Mouse (Mus musculus) hindbrain, embryonic 14.5 days (tissue): Measurements from ENCODE around the gene Gpank1. TPM values are rescaled to one million over a fixed set of nuclear protein-coding genes. Genes with fewer than 3 reads are reported as not detected.
A peak's percentile ranks its signal among the peaks of the same experiment; 100 is the strongest.

Source experiments
- ATAC-seq: fragments of 200-750 bp; cut with Nextera tagmentation; 2 replicates; pipeline ENCODE4 v1.8.0; 2017; ENCODE audit warnings: moderate number of reproducible peaks, mild to moderate bottlenecking, moderate TSS enrichment, moderate library complexity; ENCODE audit not compliant: low FRiP score
- DNase-seq: peaks from one replicate; pipeline ENCODE4 v3.0.0-alpha.2; 2015; ENCODE audit warnings: low spot score
- H3K27ac ChIP-seq: fragments of 300-500 bp; sonication (generic); 2 replicates; pipeline ENCODE4 v1.5.1; 2014; ENCODE audit warnings: mild to moderate bottlenecking, moderate library complexity
- H3K27me3 ChIP-seq: fragments of 300-500 bp; sonication (generic); 2 replicates; pipeline ENCODE4 v1.6.1; 2014; ENCODE audit warnings: mild to moderate bottlenecking, low read length, mixed read lengths; ENCODE audit not compliant: control insufficient read depth, insufficient read depth
- H3K36me3 ChIP-seq: fragments of 300-500 bp; sonication (generic); replicated peaks from 2 replicates; pipeline ENCODE4 v1.6.1; 2014; ENCODE audit not compliant: control insufficient read depth, insufficient read depth
- H3K4me1 ChIP-seq: fragments of 300-500 bp; sonication (generic); replicated peaks from 2 replicates; pipeline ENCODE4 v1.6.1; 2014; ENCODE audit warnings: antibody characterized with exemption, low read length, mixed read lengths; ENCODE audit not compliant: control insufficient read depth, insufficient read depth
- H3K4me2 ChIP-seq: fragments of 300-500 bp; sonication (generic); replicated peaks from 2 replicates; pipeline ENCODE4 v1.6.1; 2014; ENCODE audit warnings: mild to moderate bottlenecking, moderate library complexity
- H3K4me3 ChIP-seq: fragments of 300-500 bp; sonication (generic); replicated peaks from 2 replicates; pipeline ENCODE4 v1.5.1; 2014; ENCODE audit warnings: mild to moderate bottlenecking, low read length
- H3K9ac ChIP-seq: fragments of 300-500 bp; sonication (generic); 2 replicates; pipeline ENCODE4 v1.6.1; 2014
- H3K9me3 ChIP-seq: fragments of 300-500 bp; sonication (generic); 2 replicates; pipeline ENCODE4 v1.6.1; 2016; ENCODE audit warnings: low read length; ENCODE audit not compliant: control insufficient read depth
- WGBS: fragments of 180-500 bp; shearing (Covaris S2); extraction: QIAGEN DNeasy Blood & Tissue Kit; methylation state at CpG from one replicate; pipeline ENCODE4 v1.1.7; 2014; 5-methylcytosine and 5-hydroxymethylcytosine counted together
- polyA plus RNA-seq: library from polyadenylated mRNA; unstranded; fragments of >200 nt; fragmentation: Nextera tagmentation; extraction: Ambion mirVana; gene quantifications from 2 replicates; pipeline ENCODE4 v1.2.1, GENCODE M21; 2014

The Gpank1 gene
- polyA plus RNA-seq = 21.9 and 22.0 TPM in 2 replicates

DNA sequence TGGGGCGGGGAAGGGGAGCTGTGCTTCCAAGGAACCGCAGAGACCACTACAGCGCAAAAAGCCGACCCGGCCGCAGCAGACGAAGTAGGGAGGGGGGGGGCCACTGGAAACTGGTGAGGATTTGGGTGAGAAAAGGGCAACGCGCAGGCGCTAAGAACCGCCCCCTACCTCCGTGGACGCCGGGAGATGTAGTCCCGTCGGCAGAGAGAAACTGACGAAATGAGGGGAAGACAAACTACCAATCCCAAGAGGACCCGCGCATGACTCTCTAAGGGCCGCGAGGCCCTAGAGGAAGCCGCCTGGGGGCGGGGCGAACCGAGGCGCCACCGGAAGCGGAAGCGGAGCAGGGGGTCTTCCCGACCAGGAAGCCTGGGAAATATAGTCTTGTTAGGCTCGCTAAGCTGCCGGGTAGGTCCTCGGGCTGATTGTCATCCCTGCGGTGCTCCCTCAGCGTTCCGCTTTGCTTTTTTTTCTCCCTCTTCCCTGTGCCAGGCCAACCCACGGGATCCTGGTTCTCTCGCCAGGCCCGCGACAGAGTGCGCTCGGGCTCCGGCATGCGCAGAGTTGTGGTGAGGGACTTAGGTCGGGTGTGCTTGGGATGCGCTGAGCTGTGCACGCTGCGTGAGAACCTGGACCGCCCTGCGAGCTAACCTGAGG lies at the start of gene Gpank1:
TSS of gene Gpank1 (plus strand) at position 313 of the 657 bp plus-strand sequence.
- Histone ChIP-seq H3K4me2 (peak within 1 kb of the TSS; percentile 97), H3K27me3 (no peaks in the 10 kb centered on the region), H3K9ac (peak within 1 kb of the TSS; percentile 94), H3K4me3 (peak within 1 kb of the TSS; percentile 94), H3K4me1 (peaks cover 16% of the 10 kb centered on the region), H3K27ac (peak within 1 kb of the TSS; percentile 84), H3K36me3 (peaks cover 53% of the 10 kb centered on the region), H3K9me3 (no peaks in the 10 kb centered on the region)
- WGBS = under 1% methylated on average over 50 of the region's 50 CpGs
- ATAC-seq (peak; percentile 96), DNase-seq (peak; percentile 99)

DNA sequence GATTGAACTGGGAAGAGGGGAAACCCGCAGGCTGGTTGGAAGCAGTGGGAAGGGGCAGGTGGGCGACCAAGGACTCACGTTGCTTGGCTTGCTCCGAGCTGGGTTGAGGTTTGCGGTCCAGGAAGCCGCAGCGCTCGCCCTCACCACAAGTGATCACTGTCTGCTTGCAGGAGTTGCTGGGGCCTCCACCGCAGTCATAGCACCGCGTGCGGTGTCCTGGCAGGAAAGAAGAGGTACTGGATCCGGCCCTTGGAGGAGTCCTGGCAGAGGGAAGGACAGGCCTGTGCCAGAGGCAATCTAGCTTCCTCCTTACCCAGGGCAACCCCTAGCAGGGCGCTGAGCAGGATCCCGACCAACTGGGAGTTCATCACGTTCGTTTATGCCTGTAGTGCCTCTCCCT lies 47.2 kb upstream of the Gpank1 start:
- no peak for DNase-seq
- no peaks in the 10 kb centered on the region for H3K27me3 ChIP-seq
- H3K4me3 ChIP-seq = no peak overlapping the region
- no peak overlapping the region for H3K9ac ChIP-seq
- no peaks in the 10 kb centered on the region for H3K9me3 ChIP-seq
- no peak overlapping the region for H3K27ac ChIP-seq
- no peak overlapping the region for H3K4me2 ChIP-seq
- 57% methylated on average over 17 of the region's 17 CpGs for WGBS
- H3K36me3 ChIP-seq = no peaks in the 10 kb centered on the region
- no peak for ATAC-seq
- 0 out of 2 replicates have a peak, but pooled peaks cover 5% of the 10 kb centered on the region for H3K4me1 ChIP-seq

DNA sequence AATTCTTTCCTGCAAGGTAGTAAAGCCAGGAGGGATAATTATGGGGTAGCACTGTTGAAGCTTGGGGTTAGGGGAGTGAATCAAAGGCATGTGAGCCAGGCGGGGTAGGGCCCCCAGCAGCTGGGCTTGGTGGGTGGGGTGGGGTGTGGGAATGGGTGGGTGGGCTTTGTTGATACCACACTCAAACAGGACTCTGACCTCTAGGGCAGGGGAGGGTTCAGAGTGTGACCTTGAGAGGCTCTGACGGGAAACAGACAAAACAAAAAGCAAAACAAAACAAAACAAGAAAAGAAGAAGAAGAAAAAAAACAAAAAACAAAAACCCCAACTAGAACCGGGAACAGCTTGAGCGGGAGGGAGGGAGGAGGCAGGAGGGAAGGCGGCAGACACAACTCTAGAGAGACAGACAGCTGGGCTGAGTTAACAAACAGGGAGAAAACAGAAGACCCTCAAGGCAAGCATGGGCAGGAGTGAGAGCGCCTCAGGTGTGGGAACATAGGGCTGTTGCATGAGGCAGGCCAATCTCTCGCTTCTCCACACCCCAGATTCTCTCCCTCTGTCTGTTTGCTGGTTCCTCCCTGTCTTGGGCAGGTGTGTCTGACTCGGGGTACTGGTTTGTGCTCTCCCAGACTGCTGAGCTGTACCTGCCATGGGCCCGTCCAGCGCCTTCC lies 44.6 kb upstream of the Gpank1 start, which contains the start of gene Ly6g6e:
TSS of gene Ly6g6e (plus strand) at position 396 of the 670 bp plus-strand sequence.
- Histone ChIP-seq H3K27ac (no peak within 1 kb of the TSS), H3K9ac (no peak within 1 kb of the TSS; the same call in 1 of the 2 replicates), H3K36me3 (no peaks in the 10 kb centered on the region), H3K9me3 (no peaks in the 10 kb centered on the region), H3K4me2 (peak within 1 kb of the TSS; percentile 38), H3K27me3 (no peaks in the 10 kb centered on the region), H3K4me3 (peak within 1 kb of the TSS; percentile 6; the same call in 1 of the 2 replicates), H3K4me1 (0 out of 2 replicates have a peak, but pooled peaks cover 5% of the 10 kb centered on the region)
- no peak for DNase-seq
- no peak for ATAC-seq
- whole genome bisulfite sequencing = 42% methylated on average over 10 of the region's 10 CpGs

DNA sequence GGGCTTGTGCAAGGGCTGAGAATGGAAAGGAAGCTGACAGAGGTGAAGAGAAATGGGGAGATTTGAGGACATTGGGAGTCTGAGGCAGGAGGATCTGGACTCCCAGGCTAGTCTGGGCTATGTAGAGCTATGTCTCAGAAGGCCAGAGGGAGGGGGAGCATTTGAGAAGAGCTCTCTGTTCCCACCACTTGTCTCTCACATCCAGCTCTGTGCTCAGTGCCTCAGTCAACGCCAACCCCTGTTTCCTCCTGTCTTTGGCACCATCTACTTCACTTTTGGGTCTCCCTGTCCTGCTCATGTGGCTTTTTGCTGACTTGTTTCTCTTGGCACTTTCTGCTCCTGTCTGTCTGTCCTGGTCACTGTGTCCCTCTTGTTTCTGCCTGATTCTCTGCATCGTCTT lies 44.0 kb upstream of the Gpank1 start:
- Histone ChIP-seq H3K36me3 (no peaks in the 10 kb centered on the region), H3K27me3 (no peaks in the 10 kb centered on the region), H3K4me3 (0 out of 2 replicates have a peak overlapping the region, but pooled peaks have one; percentile 6), H3K9ac (no peak overlapping the region), H3K4me2 (peak overlapping the region; percentile 38), H3K4me1 (0 out of 2 replicates have a peak, but pooled peaks cover 5% of the 10 kb centered on the region), H3K9me3 (no peaks in the 10 kb centered on the region), H3K27ac (no peak overlapping the region)
- 67% methylated on average over 2 of the region's 2 CpGs for WGBS
- DNase-seq = no peak
- ATAC-seq = no peak

DNA sequence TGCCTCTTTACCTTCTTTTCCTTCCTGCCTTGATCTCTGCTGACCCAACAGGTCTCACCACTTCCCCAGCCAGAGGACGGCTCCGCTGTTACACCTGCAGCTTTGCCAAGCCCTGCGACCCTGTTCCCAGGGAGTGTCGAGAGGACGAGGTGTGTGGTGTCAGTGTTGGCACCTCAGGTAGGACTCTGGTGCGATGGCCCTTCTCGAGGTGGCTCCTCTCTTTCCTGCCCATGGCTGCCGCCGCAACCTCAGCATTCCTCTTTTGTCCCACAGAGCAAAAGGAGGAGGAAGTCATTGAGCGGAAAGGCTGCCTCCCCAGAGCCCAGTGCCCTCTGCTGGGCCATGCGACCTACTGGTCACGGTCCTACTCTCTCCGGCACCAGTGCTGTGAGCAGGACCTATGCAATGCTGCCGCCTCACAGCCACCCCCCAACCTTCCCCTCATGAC lies 43.4 kb upstream of the Gpank1 start, which contains the start of gene Ly6g6d:
TSS of gene Ly6g6d (minus strand) at position 280 of the 448 bp plus-strand sequence.
- no peak for DNase-seq
- Histone ChIP-seq H3K4me2 (peak within 1 kb of the TSS; percentile 38), H3K4me3 (peak within 1 kb of the TSS; percentile 6; the same call in 1 of the 2 replicates), H3K27ac (no peak within 1 kb of the TSS), H3K9me3 (no peaks in the 10 kb centered on the region), H3K9ac (no peak within 1 kb of the TSS; the same call in 1 of the 2 replicates), H3K27me3 (no peaks in the 10 kb centered on the region), H3K4me1 (0 out of 2 replicates have a peak, but pooled peaks cover 5% of the 10 kb centered on the region), H3K36me3 (no peaks in the 10 kb centered on the region)
- no peak for ATAC-seq
- 13% methylated on average over 14 of the region's 14 CpGs for WGBS

DNA sequence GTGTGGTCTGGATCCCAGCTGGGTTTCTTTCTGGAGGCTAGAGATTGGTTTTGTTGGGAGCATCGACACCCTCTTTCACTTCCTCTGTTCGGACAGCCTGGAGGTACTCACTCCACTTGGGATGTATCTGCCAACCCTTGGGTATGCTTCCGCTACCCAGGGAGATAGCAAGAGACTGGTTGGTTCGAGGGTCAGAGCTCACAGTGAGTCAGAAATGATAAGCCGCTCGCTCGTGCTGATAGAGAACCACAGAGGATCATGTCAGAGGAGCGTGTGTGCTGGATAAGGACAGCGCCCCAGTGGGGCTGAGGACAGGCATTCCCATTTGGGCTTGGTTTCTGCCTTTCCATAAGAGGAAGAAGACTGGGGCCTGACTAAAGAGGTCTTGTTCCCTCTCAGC lies 41.5 kb upstream of the Gpank1 start:
- H3K4me1 ChIP-seq = 0 out of 2 replicates have a peak, but pooled peaks cover 5% of the 10 kb centered on the region
- H3K27ac ChIP-seq = no peak overlapping the region
- no peaks in the 10 kb centered on the region for H3K9me3 ChIP-seq
- no peak overlapping the region for H3K4me2 ChIP-seq
- H3K9ac ChIP-seq = no peak overlapping the region
- H3K36me3 ChIP-seq = no peaks in the 10 kb centered on the region
- DNase-seq (no peak), ATAC-seq (no peak)
- WGBS = 70% methylated on average over 9 of the region's 9 CpGs
- no peaks in the 10 kb centered on the region for H3K27me3 ChIP-seq
- H3K4me3 ChIP-seq = no peak overlapping the region

DNA sequence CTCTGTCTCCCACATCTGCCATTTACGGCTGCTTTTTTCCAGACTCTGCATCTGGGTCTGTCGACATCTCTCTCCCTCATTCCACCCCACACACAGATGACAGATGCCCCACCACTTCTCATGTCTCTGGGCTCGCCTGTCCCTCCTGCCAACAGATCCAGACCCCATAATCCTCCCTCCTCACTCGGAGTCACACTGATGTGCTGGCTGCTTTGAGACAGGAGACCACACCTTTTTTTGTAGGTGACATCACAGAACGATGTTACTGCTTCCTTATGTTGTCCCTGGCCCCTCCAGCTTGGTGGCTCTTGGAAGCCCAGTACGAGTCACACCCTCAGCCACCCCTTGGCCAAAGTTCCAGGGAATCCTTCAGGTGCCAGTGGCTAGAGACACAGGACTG lies 41.0 kb upstream of the Gpank1 start:
- H3K27me3 ChIP-seq = no peaks in the 10 kb centered on the region
- no peak overlapping the region for H3K4me2 ChIP-seq
- H3K4me3 ChIP-seq = no peak overlapping the region
- no peak for DNase-seq
- ATAC-seq = no peak
- H3K36me3 ChIP-seq = no peaks in the 10 kb centered on the region
- no peak overlapping the region for H3K9ac ChIP-seq
- 0 out of 2 replicates have a peak, but pooled peaks cover 5% of the 10 kb centered on the region for H3K4me1 ChIP-seq
- H3K27ac ChIP-seq = no peak overlapping the region
- H3K9me3 ChIP-seq = no peaks in the 10 kb centered on the region
- WGBS = 72% methylated on average over 6 of the region's 6 CpGs

DNA sequence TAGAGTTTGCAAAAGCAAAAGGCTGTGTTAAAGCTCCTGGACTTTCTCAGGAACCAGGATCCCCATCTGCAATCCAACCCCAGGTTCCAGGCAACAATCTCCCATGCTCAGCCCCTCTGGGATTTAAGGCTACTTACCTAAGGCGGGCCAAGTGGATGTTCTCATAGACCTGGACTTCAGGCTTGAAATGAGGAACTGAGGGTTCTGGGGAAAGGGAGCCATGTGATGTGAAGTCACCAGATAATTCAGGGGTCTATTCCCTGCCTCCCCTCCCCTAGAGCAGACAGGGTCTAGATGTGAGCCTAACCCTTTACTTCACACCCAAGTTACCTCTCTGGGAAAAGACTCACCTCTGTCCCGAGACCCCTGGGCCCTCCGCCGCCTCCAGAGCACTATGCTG lies 40.5 kb upstream of the Gpank1 start:
- Histone ChIP-seq H3K36me3 (no peaks in the 10 kb centered on the region), H3K9ac (peak overlapping the region; percentile 11; the same call in 1 of the 2 replicates), H3K9me3 (no peaks in the 10 kb centered on the region), H3K27me3 (no peaks in the 10 kb centered on the region), H3K4me1 (0 out of 2 replicates have a peak, but pooled peaks cover 5% of the 10 kb centered on the region), H3K27ac (no peak overlapping the region), H3K4me3 (no peak overlapping the region), H3K4me2 (no peak overlapping the region)
- no peak for ATAC-seq
- WGBS = 66% methylated on average over 4 of the region's 4 CpGs
- no peak for DNase-seq
